Mouse (Mus musculus) lung, embryonic 14.5 days (tissue): Measurements from ENCODE around the gene Zfp595. TPM values are rescaled to one million over a fixed set of nuclear protein-coding genes. Genes with fewer than 3 reads are reported as not detected.
"Not testable (repeated sequence)": the region's sequence is repeated elsewhere in the genome, so short reads cannot be mapped to it uniquely, and the experiment has no call there.

Experiments
- ATAC-seq: fragments of 200-750 bp; cut with Nextera tagmentation; 2 replicates; pipeline ENCODE4 v1.8.0; 2017; ENCODE audit warnings: mild to moderate bottlenecking, moderate TSS enrichment, moderate library complexity; ENCODE audit not compliant: insufficient read depth
- DNase-seq: peaks from one replicate; pipeline ENCODE4 v3.0.0-alpha.2; 2015
- H3K27ac ChIP-seq: fragments of 300-500 bp; sonication (generic); 2 replicates; pipeline ENCODE4 v1.5.1; 2014; ENCODE audit warnings: low read depth, mild to moderate bottlenecking, moderate library complexity
- H3K27me3 ChIP-seq: fragments of 300-500 bp; sonication (generic); 2 replicates; pipeline ENCODE4 v1.6.1; 2014; ENCODE audit warnings: low read length, control low read depth; ENCODE audit not compliant: insufficient read depth
- H3K36me3 ChIP-seq: fragments of 300-500 bp; sonication (generic); 2 replicates; pipeline ENCODE4 v1.6.1; 2014; ENCODE audit warnings: control low read depth; ENCODE audit not compliant: insufficient read depth
- H3K4me1 ChIP-seq: fragments of 300-500 bp; sonication (generic); 2 replicates; pipeline ENCODE4 v1.6.1; 2014; ENCODE audit warnings: antibody characterized with exemption, control low read depth; ENCODE audit not compliant: insufficient read depth
- H3K4me2 ChIP-seq: fragments of 300-500 bp; sonication (generic); 2 replicates; pipeline ENCODE4 v1.6.1; 2014; ENCODE audit warnings: mild to moderate bottlenecking
- H3K4me3 ChIP-seq: fragments of 300-500 bp; sonication (generic); 2 replicates; pipeline ENCODE4 v1.5.1; 2014; ENCODE audit warnings: low read depth, low read length
- H3K9ac ChIP-seq: fragments of 300-500 bp; sonication (generic); 2 replicates; pipeline ENCODE4 v1.6.1; 2014
- H3K9me3 ChIP-seq: fragments of 300-500 bp; sonication (generic); 2 replicates; pipeline ENCODE4 v1.6.1; 2016; ENCODE audit warnings: low read depth, low read length, control low read depth
- CTCF ChIP-seq: IDR thresholded peaks from 2 replicates; pipeline ENCODE4 v1.5.1; 2016; ENCODE audit warnings: antibody characterized with exemption, low read depth
- WGBS: fragments of 180-500 bp; shearing (Covaris S2); extraction: QIAGEN DNeasy Blood & Tissue Kit; methylation state at CpG from one replicate; pipeline ENCODE4 v1.1.7; 2014; 5-methylcytosine and 5-hydroxymethylcytosine counted together
- polyA plus RNA-seq: library from polyadenylated mRNA; unstranded; fragments of >200 nt; fragmentation: Nextera tagmentation; extraction: Ambion mirVana; gene quantifications from 2 replicates; pipeline ENCODE4 v1.2.1, GENCODE M21; 2014

Gene Zfp595
- polyA plus RNA-seq, 1 experiment from 2014 or later = 2.9 TPM

GRCm38 (mm10) chr13:67332877-67333276 lies 507 bp upstream of the Zfp595 start:
- ATAC-seq = peak; percentile 38; the same call in 1 of the 2 replicates
- H3K4me1 ChIP-seq = no peaks in the 10 kb centered on the region
- no peak for DNase-seq
- peak overlapping the region; percentile 62 for H3K4me2 ChIP-seq
- H3K36me3 ChIP-seq = no peaks in the 10 kb centered on the region
- whole genome bisulfite sequencing = 61% methylated on average over 1 of the region's 1 CpGs
- H3K9me3 ChIP-seq = no peaks in the 10 kb centered on the region
- no peak for TF ChIP-seq CTCF
- peak overlapping the region; percentile 45 for H3K4me3 ChIP-seq
- peak overlapping the region; percentile 34 for H3K9ac ChIP-seq
- peak overlapping the region; percentile 62 for H3K27ac ChIP-seq
- no peaks in the 10 kb centered on the region for H3K27me3 ChIP-seq

- no peak for TF ChIP-seq CTCF
- Histone ChIP-seq H3K27ac (peak overlapping the region; percentile 18; the same call in 1 of the 2 replicates), H3K9me3 (no peaks in the 10 kb centered on the region), H3K27me3 (no peaks in the 10 kb centered on the region), H3K36me3 (no peaks in the 10 kb centered on the region), H3K4me2 (peak overlapping the region; percentile 75), H3K4me1 (no peaks in the 10 kb centered on the region), H3K4me3 (peak overlapping the region; percentile 67), H3K9ac (peak overlapping the region; percentile 74; the same call in 1 of the 2 replicates)
- WGBS = 23% methylated on average over 5 of the region's 5 CpGs
- DNase-seq = peak; percentile 41
- peak; percentile 65 for ATAC-seq
Observed at GRCm38 (mm10) chr13:67306718-67307117, 25.7 kb downstream of the Zfp595 start.

- no peaks in the 10 kb centered on the region for H3K36me3 ChIP-seq
- H3K4me1 ChIP-seq = no peaks in the 10 kb centered on the region
- H3K27ac ChIP-seq = peak within 1 kb of the TSS; percentile 63; the same call in 1 of the 2 replicates
- 10% methylated on average over 16 of the region's 16 CpGs for WGBS
- H3K4me3 ChIP-seq = peak within 1 kb of the TSS; percentile 67
- ATAC-seq = peak; percentile 99
- H3K4me2 ChIP-seq = peak within 1 kb of the TSS; percentile 75
- peak; percentile 19; the same call in 1 of the 2 replicates for TF ChIP-seq CTCF
- H3K9me3 ChIP-seq = no peaks in the 10 kb centered on the region
- DNase-seq = peak; percentile 97
- H3K27me3 ChIP-seq = no peaks in the 10 kb centered on the region
- H3K9ac ChIP-seq = peak within 1 kb of the TSS; percentile 74
Observed at GRCm38 (mm10) chr13:67305822-67306672, 26.3 kb downstream of the Zfp595 start, which contains the start of gene Zfp457. Gene Zfp457 (minus strand): TSS chr13:67306485.

GRCm38 (mm10) chr13:67278314-67278713 lies 54.1 kb downstream of the Zfp595 start, which contains the start of gene Zfp458:
Gene Zfp458 (minus strand): TSS chr13:67278466.
- ATAC-seq (peak; percentile 52), DNase-seq (peak; percentile 51)
- Histone ChIP-seq H3K9ac (no peak within 1 kb of the TSS), H3K4me1 (no peaks in the 10 kb centered on the region), H3K9me3 (no peaks in the 10 kb centered on the region), H3K27me3 (no peaks in the 10 kb centered on the region), H3K27ac (no peak within 1 kb of the TSS), H3K4me3 (no peak within 1 kb of the TSS), H3K36me3 (no peaks in the 10 kb centered on the region), H3K4me2 (no peak within 1 kb of the TSS)
- WGBS = 38% methylated on average over 7 of the region's 7 CpGs
- TF ChIP-seq CTCF = no peak

- DNase-seq (peak; percentile 8), ATAC-seq (peak; percentile 59)
- H3K36me3 ChIP-seq, H3K4me1 ChIP-seq, H3K9me3 ChIP-seq, H3K27me3 ChIP-seq, H3K27ac ChIP-seq: not testable (repeated sequence)
- Histone ChIP-seq H3K4me2 (peak overlapping the region; percentile 71), H3K9ac (peak overlapping the region; percentile 67), H3K4me3 (peak overlapping the region; percentile 64)
- WGBS = 38% methylated on average over 8 of the region's 9 CpGs
Observed at GRCm38 (mm10) chr13:67269383-67270065, 62.8 kb downstream of the Zfp595 start.

- H3K9ac ChIP-seq = peak overlapping the region; percentile 67
- H3K9me3 ChIP-seq = no peaks in the 10 kb centered on the region
- H3K36me3 ChIP-seq = no peaks in the 10 kb centered on the region
- no peak for TF ChIP-seq CTCF
- peak overlapping the region; percentile 71 for H3K4me2 ChIP-seq
- peak overlapping the region; percentile 64 for H3K4me3 ChIP-seq
- H3K27ac ChIP-seq = no peak overlapping the region
- DNase-seq (peak; percentile 88), ATAC-seq (peak; percentile 98)
- 6% methylated on average over 18 of the region's 18 CpGs for WGBS
- no peaks in the 10 kb centered on the region for H3K27me3 ChIP-seq
- no peaks in the 10 kb centered on the region for H3K4me1 ChIP-seq
Observed at GRCm38 (mm10) chr13:67268568-67269369, 63.6 kb downstream of the Zfp595 start.

Other genes with a start within 250 kb of the Zfp595 start
- gene Zfp708, start 234.6 kb downstream of the Zfp595 start, polyA plus RNA-seq = 6.5 and 6.9 TPM in 2 replicates
- gene Gm28557, start 224.0 kb downstream of the Zfp595 start, polyA plus RNA-seq = 3.4 and 3.5 TPM in 2 replicates
- gene Rslcan18, start 216.3 kb downstream of the Zfp595 start, polyA plus RNA-seq = 0.26 and 0.28 TPM in 2 replicates
- gene Zfp759, start 210.9 kb downstream of the Zfp595 start, polyA plus RNA-seq = 2.1 and 2.6 TPM in 2 replicates
- gene Rsl1, start 159.4 kb downstream of the Zfp595 start, polyA plus RNA-seq = 5.1 and 7.3 TPM in 2 replicates
- gene Zfp455, start 138.1 kb downstream of the Zfp595 start, polyA plus RNA-seq = 0.83 and 1.3 TPM in 2 replicates
- 1.7 TPM in 2 replicates for gene Zfp458, start 54.1 kb downstream of the Zfp595 start, polyA plus RNA-seq
- 0.42 TPM in 1 of 2 replicates, not detected in the other for gene Zfp457, start 26.1 kb downstream of the Zfp595 start, polyA plus RNA-seq
- 0.67 TPM in 1 of 2 replicates, not detected in the other for gene Gm28044, start 28.0 kb upstream of the Zfp595 start, polyA plus RNA-seq
- 1.3 and 1.6 TPM in 2 replicates for gene Zfp953, start 28.0 kb upstream of the Zfp595 start, polyA plus RNA-seq
- 0.28 and 0.37 TPM in 2 replicates for gene Gm28041, start 43.2 kb upstream of the Zfp595 start, polyA plus RNA-seq
- 1.8 and 2.2 TPM in 2 replicates for gene Zfp456, start 43.2 kb upstream of the Zfp595 start, polyA plus RNA-seq
- 5.8 and 6.6 TPM in 2 replicates for gene Zfp429, start 67.2 kb upstream of the Zfp595 start, polyA plus RNA-seq
- 1.0 and 1.2 TPM in 2 replicates for gene Zfp459, start 88.8 kb upstream of the Zfp595 start, polyA plus RNA-seq
- gene Zfp874a, start 119.1 kb upstream of the Zfp595 start, polyA plus RNA-seq = 10.1 and 11.5 TPM in 2 replicates
- 2.4 and 2.8 TPM in 2 replicates for gene Zfp874b, start 151.7 kb upstream of the Zfp595 start, polyA plus RNA-seq
- gene Zfp58, start 168.0 kb upstream of the Zfp595 start, polyA plus RNA-seq = 12.7 and 13.1 TPM in 2 replicates
- gene Gm26965, start 193.6 kb upstream of the Zfp595 start, polyA plus RNA-seq = 0.30 TPM in 1 of 2 replicates, not detected in the other
- gene Zfp87, start 193.6 kb upstream of the Zfp595 start, polyA plus RNA-seq = 20.5 and 24.3 TPM in 2 replicates
- gene Zfp748, start 221.3 kb upstream of the Zfp595 start, polyA plus RNA-seq = 16.0 and 16.5 TPM in 2 replicates